Mouse (Mus musculus) layer of hippocampus, adult 9-10 months (tissue): Measurements from ENCODE around the gene Grid1.

ENCODE experiments used
- DNase-seq: peaks from one replicate; pipeline ENCODE4 v3.0.0; 2022; ENCODE audit warnings: low spot score

Gene Grid1

GRCm38 (mm10) chr14:34819919-34820652 lies at the start of gene Grid1:
Gene Grid1, plus strand, starts transcription at chr14:34820108.
- DNase-seq, result no peak

GRCm38 (mm10) chr14:34770467-34770866 lies 49.4 kb upstream of the Grid1 start:
- DNase-seq, result no peak

GRCm38 (mm10) chr14:34771601-34772000 lies 48.3 kb upstream of the Grid1 start:
- no peak for DNase-seq

GRCm38 (mm10) chr14:34772132-34772531 lies 47.8 kb upstream of the Grid1 start:
- DNase-seq, result no peak

GRCm38 (mm10) chr14:34773681-34774080 lies 46.2 kb upstream of the Grid1 start:
- no peak for DNase-seq

DNA sequence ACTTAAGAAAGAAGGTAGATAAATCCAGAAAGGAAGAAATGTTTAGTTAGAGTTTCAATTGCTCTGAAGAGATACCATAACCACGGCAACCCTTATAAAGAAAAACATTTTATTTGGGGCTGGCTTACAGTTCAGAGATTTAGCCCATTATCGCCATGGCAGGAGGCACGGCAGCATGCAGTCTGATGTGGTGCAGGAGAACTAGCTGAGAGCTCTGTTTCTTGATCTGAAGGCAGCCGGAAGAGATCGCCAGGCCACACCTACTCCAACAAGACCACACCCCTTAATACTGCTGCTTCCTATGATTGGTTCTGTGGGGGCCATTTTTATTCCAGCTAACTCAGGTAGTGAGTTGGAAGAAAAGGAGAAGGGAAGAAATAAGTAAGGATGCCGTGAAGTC lies 45.7 kb upstream of the Grid1 start:
- no peak for DNase-seq

DNA sequence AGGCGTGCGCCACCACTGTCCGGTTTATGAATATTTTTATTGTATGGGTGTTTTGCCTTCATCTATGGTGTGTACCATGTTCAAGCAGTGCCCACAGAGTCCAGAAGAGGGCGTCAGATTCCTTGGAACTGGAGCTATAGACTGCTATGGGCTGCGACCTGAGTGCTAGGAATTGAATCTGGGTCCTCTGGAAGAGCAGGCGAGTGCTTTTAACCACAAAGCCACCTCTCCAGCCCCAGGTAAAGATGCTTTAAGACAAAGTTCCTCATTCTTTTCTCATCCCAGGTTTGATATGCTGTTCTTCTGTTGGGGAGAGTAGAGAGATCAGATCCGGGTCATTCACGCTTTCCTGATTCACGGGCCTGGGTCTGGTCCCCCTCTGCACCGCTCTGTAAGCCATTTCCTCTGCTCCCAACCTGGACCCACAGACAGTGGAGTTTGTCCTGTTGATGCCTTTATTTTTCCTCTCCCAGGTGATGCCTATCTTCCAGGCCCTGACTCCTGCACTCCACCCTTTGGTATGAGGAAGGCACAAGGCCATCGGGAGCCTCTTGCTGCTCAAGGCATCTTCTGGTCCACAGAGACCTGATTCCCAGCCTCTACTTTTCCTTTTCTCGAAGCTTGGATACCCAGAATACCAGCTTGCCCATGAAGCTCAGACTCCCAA lies 43.1 kb upstream of the Grid1 start:
- no peak for DNase-seq

- peak; percentile 30 for DNase-seq
These were observed 42.1 kb upstream of the Grid1 start for GRCm38 (mm10) chr14:34777810-34778209.

GRCm38 (mm10) chr14:34778760-34779159 lies 41.1 kb upstream of the Grid1 start:
- DNase-seq, result no peak

- no peak for DNase-seq
These were observed 26.4 kb upstream of the Grid1 start for GRCm38 (mm10) chr14:34793406-34794037.

DNA sequence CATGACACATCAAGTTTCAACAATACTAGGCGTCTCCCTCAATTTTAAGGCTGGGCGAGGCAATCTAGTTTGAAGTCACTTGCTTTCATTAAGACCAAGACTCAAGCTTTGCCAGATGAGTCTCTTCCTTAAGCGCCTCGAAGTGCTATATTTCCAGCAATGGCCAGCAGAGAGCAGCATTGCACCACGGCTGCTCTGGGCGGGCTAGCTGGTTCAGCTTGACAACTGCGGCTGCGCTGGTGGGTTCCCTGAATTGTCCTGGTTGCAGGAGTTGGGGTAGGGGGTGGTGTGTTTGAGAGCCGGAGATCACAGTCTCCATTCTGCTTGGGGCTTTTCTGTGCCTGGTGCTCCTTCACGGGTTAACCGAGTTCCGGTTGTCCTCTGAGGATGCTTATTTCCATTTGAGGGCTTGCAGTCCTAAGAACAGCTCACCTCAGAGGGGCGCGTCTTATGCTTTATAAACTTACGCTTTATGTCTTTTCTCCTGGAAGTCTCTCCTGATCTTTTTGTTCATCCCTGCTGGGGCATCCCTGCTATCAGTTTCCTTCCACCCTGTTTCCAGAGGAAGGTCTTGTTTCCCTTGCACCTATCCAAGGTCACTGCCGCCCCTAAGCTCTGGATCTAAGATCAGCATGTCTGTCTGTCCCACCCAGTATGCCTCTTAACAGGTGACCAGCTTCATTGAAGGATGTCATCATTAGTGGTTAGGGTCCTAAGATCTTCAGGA lies 9.0 kb upstream of the Grid1 start:
- DNase-seq, result peak; percentile 61

GRCm38 (mm10) chr14:34811490-34811808 lies 8.5 kb upstream of the Grid1 start:
- DNase-seq, result no peak

GRCm38 (mm10) chr14:34816301-34816700 lies 3.6 kb upstream of the Grid1 start:
- no peak for DNase-seq

DNA sequence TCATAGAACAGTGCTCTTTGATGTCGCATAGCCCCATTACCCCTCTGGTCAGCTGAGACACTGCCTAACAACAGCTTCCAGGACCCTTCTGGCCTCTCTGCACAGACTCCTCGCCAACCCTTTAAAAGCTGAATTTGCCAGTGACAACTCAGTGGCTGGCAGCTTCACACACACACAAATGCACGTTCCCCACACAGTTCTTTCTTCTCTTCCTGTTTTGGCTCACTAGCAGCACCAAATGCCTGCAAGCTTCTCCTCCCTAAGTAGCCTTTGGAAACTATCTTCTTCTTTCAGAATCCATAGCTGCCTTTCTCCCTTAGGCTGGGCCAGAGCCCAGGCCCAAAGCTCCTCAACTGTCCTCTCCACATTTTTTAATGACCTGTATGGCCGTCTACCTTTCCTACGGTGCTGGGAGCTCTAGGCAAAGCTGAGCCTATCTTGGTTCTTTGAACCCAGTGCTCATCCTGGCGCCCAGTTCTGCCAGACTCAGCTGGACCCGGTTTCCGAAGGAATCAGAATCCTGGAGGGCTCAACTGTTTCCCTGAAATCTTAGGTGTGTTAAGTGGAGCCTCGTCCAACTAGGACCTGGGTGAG lies 1.4 kb upstream of the Grid1 start:
- no peak for DNase-seq

DNA sequence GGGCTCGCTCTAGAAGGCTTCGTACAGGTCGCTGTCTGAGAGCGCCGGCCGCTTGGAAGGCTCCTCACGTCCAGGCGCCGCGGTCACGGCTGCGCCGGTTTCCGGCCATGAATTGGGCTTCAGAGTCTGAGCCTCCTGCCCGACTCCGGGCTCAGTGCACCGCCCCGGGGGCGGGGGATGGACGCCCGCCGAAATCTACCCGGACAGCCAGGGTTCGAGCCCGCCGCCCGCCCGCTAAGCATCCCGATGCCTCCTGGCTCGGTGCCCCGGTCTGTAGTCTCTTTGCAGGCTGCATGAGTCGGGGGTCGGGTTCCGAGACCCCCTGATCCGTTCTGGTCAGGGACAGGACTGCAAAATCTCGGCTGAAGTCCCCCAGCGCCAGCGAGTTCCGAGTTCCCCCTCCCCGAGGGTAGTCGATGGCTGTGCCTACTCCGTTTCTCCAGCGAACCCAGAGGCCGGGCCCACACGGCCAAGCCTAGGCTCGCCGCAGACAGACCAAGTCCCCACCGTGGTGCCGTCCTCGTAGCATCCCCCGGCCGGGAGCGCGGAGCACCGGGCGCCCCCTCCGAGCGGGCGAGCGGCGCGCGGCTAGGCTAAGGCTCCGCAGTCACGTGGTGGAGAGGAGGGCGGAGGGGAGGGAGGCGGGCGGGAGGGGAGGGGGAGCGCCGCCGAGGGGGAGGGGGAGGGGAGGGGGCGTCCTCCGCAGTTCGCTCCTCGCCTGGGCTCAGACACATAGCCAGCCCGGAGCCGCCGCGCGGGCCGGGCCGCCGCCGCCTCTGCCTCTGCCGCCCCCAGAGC lies 588 bp upstream of the Grid1 start:
- no peak for DNase-seq

DNA sequence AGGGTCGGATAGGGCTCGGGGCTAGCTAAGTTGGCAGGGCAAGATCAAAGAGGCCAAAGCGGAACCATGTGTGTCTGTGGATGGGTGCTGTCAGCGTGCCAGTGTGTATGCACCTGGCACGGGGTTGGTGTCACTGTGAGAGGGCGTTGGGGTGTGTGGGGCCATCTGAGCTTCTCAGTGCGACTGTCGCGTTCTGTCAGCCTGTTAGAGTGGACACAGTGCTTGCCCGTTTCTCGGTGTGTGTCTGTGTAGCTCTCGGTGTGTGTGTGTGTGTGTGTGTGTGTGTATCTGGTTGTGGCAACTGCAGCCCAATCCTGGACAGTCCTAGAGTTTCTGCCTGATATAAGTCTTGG lies 721 bp downstream of the Grid1 start:
- DNase-seq, result no peak

GRCm38 (mm10) chr14:34821131-34821790 lies 1.4 kb downstream of the Grid1 start:
- DNase-seq, result no peak

DNA sequence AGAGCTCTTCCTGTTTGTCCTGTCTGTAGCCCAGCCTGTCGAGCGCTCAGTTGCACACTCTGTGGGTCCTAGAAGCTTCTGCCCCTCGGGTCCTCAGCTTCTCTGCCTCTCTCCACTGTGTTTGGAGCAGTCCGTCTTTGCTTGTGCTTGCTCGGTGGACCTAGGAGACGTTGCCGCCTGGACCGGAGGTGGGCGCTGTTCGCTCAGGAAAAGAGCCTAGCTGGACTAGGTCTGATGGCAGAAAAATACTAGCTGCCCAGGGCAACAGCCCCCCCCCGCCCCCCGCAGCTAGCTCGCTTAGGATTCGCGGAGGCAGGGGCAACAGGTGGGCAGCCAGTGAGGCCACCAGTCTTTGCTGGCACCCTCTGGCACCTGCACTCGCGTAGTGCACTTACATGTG lies 3.2 kb downstream of the Grid1 start:
- peak; percentile 49 for DNase-seq

GRCm38 (mm10) chr14:34824186-34824585 lies 4.3 kb downstream of the Grid1 start:
- no peak for DNase-seq

- DNase-seq, result no peak
These were observed 6.0 kb downstream of the Grid1 start for GRCm38 (mm10) chr14:34825902-34826301.

- DNase-seq, result no peak
These were observed 9.9 kb downstream of the Grid1 start for GRCm38 (mm10) chr14:34829831-34830230.
